Mouse (Mus musculus) MEL (cell line): ENCODE data around the gene Fgfr2. TPM values are rescaled to one million over a fixed set of nuclear protein-coding genes. Genes with fewer than 3 reads are reported as not detected.

Source experiments
- DNase-seq: peaks from one replicate; pipeline ENCODE4 v3.0.0; 2011; ENCODE audit warnings: low read depth, low spot score
- H3K27ac ChIP-seq: 2 replicates; pipeline ENCODE4 v1.5.1; 2012; ENCODE audit warnings: low read depth, mild to moderate bottlenecking, control low read depth, low read length, moderate library complexity; ENCODE audit not compliant: control insufficient read depth
- H3K27me3 ChIP-seq, 2 experiments: fragments of 150-350 bp in 1 of 2; sonication (generic) in 1 of 2; 2 replicates each; pipeline ENCODE4 v1.6.1; 2012; ENCODE audit warnings: low read length in 2 of 2, mild to moderate bottlenecking in 2 of 2, improper control_type of control experiment in 1 of 2, moderate library complexity in 1 of 2; ENCODE audit not compliant: insufficient read depth in 2 of 2, control insufficient read depth in 1 of 2
- H3K36me3 ChIP-seq, 2 experiments: 2 replicates each; pipeline ENCODE4 v1.6.1; 2012 to 2014; ENCODE audit warnings: low read length in 2 of 2, improper control_type of control experiment in 1 of 2, inconsistent platforms in 1 of 2, mild to moderate bottlenecking in 1 of 2; ENCODE audit not compliant: insufficient read depth in 2 of 2, control insufficient read depth in 1 of 2
- H3K4me1 ChIP-seq, 2 experiments: fragments of 150-350 bp in 1 of 2; sonication (generic) in 1 of 2; 2 replicates each; pipeline ENCODE4 v1.6.1; 2012; ENCODE audit warnings: low read length in 2 of 2, improper control_type of control experiment in 1 of 2, mild to moderate bottlenecking in 1 of 2; ENCODE audit not compliant: insufficient read depth in 2 of 2, control insufficient read depth in 1 of 2
- H3K4me3 ChIP-seq, 2 experiments: fragments of 150-350 bp in 1 of 2; sonication (generic) in 1 of 2; 2 replicates each; pipeline ENCODE4 v1.5.1; 2012; ENCODE audit warnings: low read depth in 2 of 2, low read length in 2 of 2, mild to moderate bottlenecking in 2 of 2, moderate library complexity in 2 of 2, control low read depth in 1 of 2, improper control_type of control experiment in 1 of 2; ENCODE audit not compliant: control insufficient read depth in 1 of 2, insufficient read depth in 1 of 2
- H3K79me2 ChIP-seq: 2 replicates; pipeline ENCODE4 v1.6.1; 2012; ENCODE audit warnings: mild to moderate bottlenecking, low read length, moderate library complexity; ENCODE audit not compliant: control insufficient read depth, poor library complexity, insufficient read depth
- H3K9ac ChIP-seq: 2 replicates; pipeline ENCODE4 v1.6.1; 2012; ENCODE audit warnings: low read depth, mild to moderate bottlenecking, control low read depth, low read length, moderate library complexity; ENCODE audit not compliant: control insufficient read depth, poor library complexity, severe bottlenecking
- H3K9me3 ChIP-seq: fragments of 150-350 bp; sonication (generic); replicated peaks from 2 replicates; pipeline ENCODE4 v1.6.1; 2012; ENCODE audit warnings: mild to moderate bottlenecking, low read length, improper control_type of control experiment, moderate library complexity; ENCODE audit not compliant: insufficient read depth
- CHD1 ChIP-seq: IDR thresholded peaks from 2 replicates; pipeline ENCODE4 v1.6.1; 2012; ENCODE audit warnings: low read depth, mild to moderate bottlenecking, inconsistent platforms, low read length, improper control_type of control experiment
- E2F4 ChIP-seq: IDR thresholded peaks from 2 replicates; pipeline ENCODE4 v1.6.1; 2011; ENCODE audit warnings: low read depth, low read length, improper control_type of control experiment, borderline replicate concordance
- ELF1 ChIP-seq: IDR thresholded peaks from 2 replicates; pipeline ENCODE4 v1.6.1; 2014; ENCODE audit warnings: low read depth, mild to moderate bottlenecking, inconsistent platforms, low read length, improper control_type of control experiment, moderate library complexity
- HCFC1 ChIP-seq: IDR thresholded peaks from 2 replicates; pipeline ENCODE4 v1.6.1; 2012; ENCODE audit warnings: low read depth, mild to moderate bottlenecking, inconsistent platforms, low read length, improper control_type of control experiment, moderate library complexity
- MEF2A ChIP-seq: IDR thresholded peaks from 2 replicates; pipeline ENCODE4 v1.6.1; 2014; ENCODE audit warnings: low read depth, mild to moderate bottlenecking, inconsistent platforms, low read length, improper control_type of control experiment; ENCODE audit not compliant: poor library complexity, insufficient replicate concordance, severe bottlenecking; ENCODE audit errors: extremely low read depth
- MXI1 ChIP-seq: IDR thresholded peaks from 2 replicates; pipeline ENCODE4 v1.6.1; 2011; ENCODE audit warnings: mild to moderate bottlenecking, low read depth, low read length, improper control_type of control experiment
- MYB ChIP-seq: IDR thresholded peaks from 2 replicates; pipeline ENCODE4 v1.6.1; 2011; ENCODE audit warnings: mild to moderate bottlenecking, low read depth, low read length, improper control_type of control experiment
- NELFE ChIP-seq: IDR thresholded peaks from 2 replicates; pipeline ENCODE4 v1.6.1; 2011; ENCODE audit warnings: low read depth, low read length, improper control_type of control experiment
- NRF1 ChIP-seq: IDR thresholded peaks from 2 replicates; pipeline ENCODE4 v1.6.1; 2014; ENCODE audit warnings: low read depth, mild to moderate bottlenecking, inconsistent platforms, low read length, improper control_type of control experiment, moderate library complexity; ENCODE audit not compliant: poor library complexity, insufficient read depth, severe bottlenecking
- SMC3 ChIP-seq: IDR thresholded peaks from 2 replicates; pipeline ENCODE4 v1.6.1; 2011; ENCODE audit warnings: low read depth, low read length, improper control_type of control experiment
- TAL1 ChIP-seq: IDR thresholded peaks from 2 replicates; pipeline ENCODE4 v1.6.1; 2012; ENCODE audit warnings: mild to moderate bottlenecking, inconsistent platforms, low read length, moderate library complexity, mixed read lengths
- TCF12 ChIP-seq: IDR thresholded peaks from 2 replicates; pipeline ENCODE4 v1.6.1; 2014; ENCODE audit warnings: low read depth, mild to moderate bottlenecking, inconsistent platforms, low read length, improper control_type of control experiment, moderate library complexity
- UBTF ChIP-seq: IDR thresholded peaks from 2 replicates; pipeline ENCODE4 v1.6.1; 2012; ENCODE audit warnings: low read depth, mild to moderate bottlenecking, inconsistent platforms, low read length, improper control_type of control experiment, moderate library complexity, borderline replicate concordance; ENCODE audit not compliant: insufficient read depth
- USF1 ChIP-seq: IDR thresholded peaks from 2 replicates; pipeline ENCODE4 v1.6.1; 2014; ENCODE audit warnings: low read depth, mild to moderate bottlenecking, inconsistent platforms, low read length, improper control_type of control experiment, moderate library complexity
- USF2 ChIP-seq, 2 experiments: IDR thresholded peaks; 2 replicates each; pipeline ENCODE4 v1.6.1; 2011 to 2012; ENCODE audit warnings: improper control_type of control experiment in 2 of 2, low read length in 2 of 2, borderline replicate concordance in 1 of 2, inconsistent platforms in 1 of 2, low read depth in 1 of 2, mild to moderate bottlenecking in 1 of 2; ENCODE audit not compliant: insufficient read depth in 1 of 2
- ZKSCAN1 ChIP-seq: IDR thresholded peaks from 2 replicates; pipeline ENCODE4 v1.6.1; 2012; ENCODE audit warnings: low read depth, mild to moderate bottlenecking, inconsistent platforms, low read length, improper control_type of control experiment, moderate library complexity
- ZMIZ1 ChIP-seq: IDR thresholded peaks from 2 replicates; pipeline ENCODE4 v1.6.1; 2012; ENCODE audit warnings: low read depth, mild to moderate bottlenecking, inconsistent platforms, low read length, improper control_type of control experiment, moderate library complexity
- polyA plus RNA-seq, 2 experiments: library from polyadenylated mRNA; stranded (reverse) in 1 of 2; unstranded in 1 of 2; fragments of >175 nt in 1 of 2; fragments of >200 nt in 1 of 2; gene quantifications; 2 replicates each; pipeline versions ENCODE4 v1.2.1 to v1.2.4; 2012; ENCODE audit warnings: low replicate concordance in 2 of 2, low read depth in 1 of 2; ENCODE audit not compliant: insufficient read length in 2 of 2, insufficient read depth in 1 of 2, missing spikeins in 1 of 2
- total RNA-seq: library from RNA; depleted of rRNA; stranded (reverse); fragments of 300-350 nt; gene quantifications from 2 replicates; pipeline ENCODE4 v1.2.3, GENCODE M21; 2012

The Fgfr2 gene
- total and polyA plus RNA-seq, 3 experiments, result not detected

- DNase-seq, result no peak
- no peak within 1 kb of the TSS for H3K27ac ChIP-seq
- no peaks in the 10 kb centered on the region for H3K36me3 ChIP-seq
- no peak within 1 kb of the TSS for H3K9ac ChIP-seq
- no peaks in the 10 kb centered on the region for H3K79me2 ChIP-seq
- no peaks in the 10 kb centered on the region for H3K27me3 ChIP-seq
- H3K4me3 ChIP-seq, result no peak within 1 kb of the TSS
- H3K4me1 ChIP-seq, result no peaks in the 10 kb centered on the region
- H3K9me3 ChIP-seq, result no peaks in the 10 kb centered on the region
- TF ChIP-seq SMC3, result no peak
- no peak for TF ChIP-seq MXI1
- no peak for TF ChIP-seq USF2 (IDR thresholded peaks at IDR 0.05; ENCODE audit: borderline replicate concordance in 1 of 2, insufficient read depth in 1 of 2, low read depth in 1 of 2, low read length in 2 of 2)
- no peak for TF ChIP-seq CHD1
- no peak for TF ChIP-seq MEF2A
- TF ChIP-seq E2F4, result no peak
- TF ChIP-seq MYB, result no peak
- TF ChIP-seq USF1, result no peak
- no peak for TF ChIP-seq NRF1
- no peak for TF ChIP-seq HCFC1
- no peak for TF ChIP-seq ZMIZ1
- TF ChIP-seq ZKSCAN1, result no peak
- TF ChIP-seq TAL1, result no peak
- TF ChIP-seq NELFE, result no peak
- TF ChIP-seq ELF1, result no peak
Observed at GRCm38 (mm10) chr7:132154368-132154961, 968.7 kb downstream of the Fgfr2 start, which contains the start of gene Cpxm2. Gene Cpxm2 (minus strand): TSS chr7:132154739.

- TF ChIP-seq TCF12, result no peak
- TF ChIP-seq UBTF, result no peak
- no peak for TF ChIP-seq USF1
- no peak overlapping the region for H3K9ac ChIP-seq
- H3K4me1 ChIP-seq, result no peaks in the 10 kb centered on the region
- H3K27ac ChIP-seq, result no peak overlapping the region
- H3K36me3 ChIP-seq, result no peaks in the 10 kb centered on the region
- H3K27me3 ChIP-seq, result no peaks in the 10 kb centered on the region
- no peak for DNase-seq
- H3K4me3 ChIP-seq, result no peak overlapping the region
- no peaks in the 10 kb centered on the region for H3K9me3 ChIP-seq
- no peaks in the 10 kb centered on the region for H3K79me2 ChIP-seq
Observed at GRCm38 (mm10) chr7:132153725-132154147, 969.4 kb downstream of the Fgfr2 start.
